Mouse (Mus musculus): ENCODE results near the gene Nr0b2. TPM values are rescaled to one million over a fixed set of nuclear protein-coding genes. Genes with fewer than 3 reads are reported as not detected.
A peak's percentile ranks its signal among the peaks of the same experiment; 100 is the strongest.

Nr0b2 gene
- polyA plus RNA-seq, 1 experiment from 2014 or later: not detected

- WGBS: 51% methylated on average over 10 of the region's 10 CpGs
- no peak overlapping the region for H3K9ac ChIP-seq (ENCODE audit: low read depth, low read length)
- DNase-seq (ENCODE audit: low spot score): no peak
- peaks cover 1% of the 10 kb centered on the region; the same call in 1 of the 2 replicates for H3K4me1 ChIP-seq (ENCODE audit: control insufficient read depth, insufficient read depth, low read length)
- ATAC-seq (ENCODE audit: low read depth): no peak
- H3K9me3 ChIP-seq (ENCODE audit: control insufficient read depth, low read length): no peaks in the 10 kb centered on the region
- H3K27me3 ChIP-seq (replicated peaks; ENCODE audit: control insufficient read depth, insufficient read depth, low read length): no peaks in the 10 kb centered on the region
- no peak overlapping the region for H3K27ac ChIP-seq (replicated peaks; ENCODE audit: low read depth, low read length)
- no peak overlapping the region for H3K4me2 ChIP-seq (ENCODE audit: low read depth, low read length)
- no peaks in the 10 kb centered on the region for H3K36me3 ChIP-seq (ENCODE audit: control insufficient read depth, insufficient read depth, low read length)
- no peak overlapping the region for H3K4me3 ChIP-seq (ENCODE audit: low read depth, low read length)
Observed at GRCm38 (mm10) chr4:133570066-133570466, 16.9 kb downstream of the Nr0b2 start.

- H3K36me3 ChIP-seq (ENCODE audit: control insufficient read depth, insufficient read depth, low read length): peaks cover 15% of the 10 kb centered on the region
- peak within 1 kb of the TSS; percentile 98 for H3K4me3 ChIP-seq (ENCODE audit: low read depth, low read length)
- H3K27me3 ChIP-seq (replicated peaks; ENCODE audit: control insufficient read depth, insufficient read depth, low read length): no peaks in the 10 kb centered on the region
- DNase-seq (ENCODE audit: low spot score): peak; percentile 97
- peak within 1 kb of the TSS; percentile 87 for H3K9ac ChIP-seq (ENCODE audit: low read depth, low read length)
- peak; percentile 92 for ATAC-seq (ENCODE audit: low read depth)
- peak within 1 kb of the TSS; percentile 95 for H3K4me2 ChIP-seq (ENCODE audit: low read depth, low read length)
- peaks cover 7% of the 10 kb centered on the region; the same call in 1 of the 2 replicates for H3K4me1 ChIP-seq (ENCODE audit: control insufficient read depth, insufficient read depth, low read length)
- WGBS: 6% methylated on average over 44 of the region's 44 CpGs
- no peaks in the 10 kb centered on the region for H3K9me3 ChIP-seq (ENCODE audit: control insufficient read depth, low read length)
- H3K27ac ChIP-seq (replicated peaks; ENCODE audit: low read depth, low read length): peak within 1 kb of the TSS; percentile 91
Observed at GRCm38 (mm10) chr4:133574070-133574842, 21.1 kb downstream of the Nr0b2 start, which contains the start of gene Gpatch3. Gpatch3 (plus strand) TSS chr4:133574745.

GRCm38 (mm10) chr4:133574843-133575202, 21.6 kb downstream of the Nr0b2 start:
- DNase-seq (ENCODE audit: low spot score) (no peak), ATAC-seq (ENCODE audit: low read depth) (peak; percentile 36; the same call in 1 of the 2 replicates)
- peak overlapping the region; percentile 98 for H3K4me3 ChIP-seq (ENCODE audit: low read depth, low read length)
- peak overlapping the region; percentile 95 for H3K4me2 ChIP-seq (ENCODE audit: low read depth, low read length)
- no peaks in the 10 kb centered on the region for H3K27me3 ChIP-seq (replicated peaks; ENCODE audit: control insufficient read depth, insufficient read depth, low read length)
- H3K27ac ChIP-seq (replicated peaks; ENCODE audit: low read depth, low read length): peak overlapping the region; percentile 91; the same call in 1 of the 2 replicates
- H3K9me3 ChIP-seq (ENCODE audit: control insufficient read depth, low read length): no peaks in the 10 kb centered on the region
- H3K36me3 ChIP-seq (ENCODE audit: control insufficient read depth, insufficient read depth, low read length): peaks cover 20% of the 10 kb centered on the region
- H3K9ac ChIP-seq (ENCODE audit: low read depth, low read length): peak overlapping the region; percentile 87
- WGBS: 0% methylated on average over 33 of the region's 41 CpGs
- peaks cover 7% of the 10 kb centered on the region; the same call in 1 of the 2 replicates for H3K4me1 ChIP-seq (ENCODE audit: control insufficient read depth, insufficient read depth, low read length)

- no peak overlapping the region for H3K4me3 ChIP-seq (ENCODE audit: low read depth, low read length)
- no peaks in the 10 kb centered on the region for H3K27me3 ChIP-seq (replicated peaks; ENCODE audit: control insufficient read depth, insufficient read depth, low read length)
- WGBS: 68% methylated on average over 12 of the region's 12 CpGs
- H3K27ac ChIP-seq (replicated peaks; ENCODE audit: low read depth, low read length): no peak overlapping the region
- no peaks in the 10 kb centered on the region for H3K9me3 ChIP-seq (ENCODE audit: control insufficient read depth, low read length)
- H3K4me2 ChIP-seq (ENCODE audit: low read depth, low read length): no peak overlapping the region
- ATAC-seq (ENCODE audit: low read depth): no peak
- DNase-seq (ENCODE audit: low spot score): no peak
- H3K9ac ChIP-seq (ENCODE audit: low read depth, low read length): no peak overlapping the region
- peaks cover 7% of the 10 kb centered on the region; the same call in 1 of the 2 replicates for H3K4me1 ChIP-seq (ENCODE audit: control insufficient read depth, insufficient read depth, low read length)
- H3K36me3 ChIP-seq (ENCODE audit: control insufficient read depth, insufficient read depth, low read length): peaks cover 32% of the 10 kb centered on the region
Observed at GRCm38 (mm10) chr4:133577983-133578382, 24.8 kb downstream of the Nr0b2 start.

- Histone ChIP-seq H3K36me3 (ENCODE audit: control insufficient read depth, insufficient read depth, low read length) (peaks cover 50% of the 10 kb centered on the region), H3K9ac (ENCODE audit: low read depth, low read length) (peak overlapping the region; percentile 84), H3K4me3 (ENCODE audit: low read depth, low read length) (peak overlapping the region; percentile 80), H3K4me1 (ENCODE audit: control insufficient read depth, insufficient read depth, low read length) (no peaks in the 10 kb centered on the region), H3K27ac (replicated peaks; ENCODE audit: low read depth, low read length) (peak overlapping the region; percentile 86), H3K9me3 (ENCODE audit: control insufficient read depth, low read length) (no peaks in the 10 kb centered on the region), H3K4me2 (ENCODE audit: low read depth, low read length) (peak overlapping the region; percentile 97), H3K27me3 (replicated peaks; ENCODE audit: control insufficient read depth, insufficient read depth, low read length) (no peaks in the 10 kb centered on the region)
- DNase-seq (ENCODE audit: low spot score): no peak
- ATAC-seq (ENCODE audit: low read depth): 0 out of 2 replicates have a peak, but pooled peaks have one; percentile 15
- 63% methylated on average over 6 of the region's 6 CpGs for WGBS
Observed at GRCm38 (mm10) chr4:133583690-133584058, 30.5 kb downstream of the Nr0b2 start.

- DNase-seq (ENCODE audit: low spot score): peak; percentile 95
- Histone ChIP-seq H3K27me3 (replicated peaks; ENCODE audit: control insufficient read depth, insufficient read depth, low read length) (no peaks in the 10 kb centered on the region), H3K27ac (replicated peaks; ENCODE audit: low read depth, low read length) (peak within 1 kb of the TSS; percentile 86), H3K36me3 (ENCODE audit: control insufficient read depth, insufficient read depth, low read length) (peaks cover 49% of the 10 kb centered on the region), H3K9me3 (ENCODE audit: control insufficient read depth, low read length) (no peaks in the 10 kb centered on the region), H3K9ac (ENCODE audit: low read depth, low read length) (peak within 1 kb of the TSS; percentile 84), H3K4me1 (ENCODE audit: control insufficient read depth, insufficient read depth, low read length) (no peaks in the 10 kb centered on the region), H3K4me2 (ENCODE audit: low read depth, low read length) (peak within 1 kb of the TSS; percentile 97), H3K4me3 (ENCODE audit: low read depth, low read length) (peak within 1 kb of the TSS; percentile 80)
- WGBS: 3% methylated on average over 42 of the region's 65 CpGs
- ATAC-seq (ENCODE audit: low read depth): peak; percentile 92
Observed at GRCm38 (mm10) chr4:133584059-133584951, 31.1 kb downstream of the Nr0b2 start, which contains the start of gene Gpn2. Gpn2 (plus strand) TSS chr4:133584362.

GRCm38 (mm10) chr4:133592570-133592969, 39.4 kb downstream of the Nr0b2 start:
- peak; percentile 65 for DNase-seq (ENCODE audit: low spot score)
- Histone ChIP-seq H3K4me2 (ENCODE audit: low read depth, low read length) (no peak overlapping the region), H3K9me3 (ENCODE audit: control insufficient read depth, low read length) (no peaks in the 10 kb centered on the region), H3K27me3 (replicated peaks; ENCODE audit: control insufficient read depth, insufficient read depth, low read length) (no peaks in the 10 kb centered on the region), H3K4me3 (ENCODE audit: low read depth, low read length) (no peak overlapping the region), H3K9ac (ENCODE audit: low read depth, low read length) (no peak overlapping the region), H3K36me3 (ENCODE audit: control insufficient read depth, insufficient read depth, low read length) (peaks cover 44% of the 10 kb centered on the region), H3K27ac (replicated peaks; ENCODE audit: low read depth, low read length) (no peak overlapping the region), H3K4me1 (ENCODE audit: control insufficient read depth, insufficient read depth, low read length) (no peaks in the 10 kb centered on the region)
- peak; percentile 26; the same call in 1 of the 2 replicates for ATAC-seq (ENCODE audit: low read depth)
- WGBS: 28% methylated on average over 7 of the region's 7 CpGs

GRCm38 (mm10) chr4:133595538-133595937, 42.4 kb downstream of the Nr0b2 start:
- DNase-seq (ENCODE audit: low spot score): peak; percentile 56
- H3K9ac ChIP-seq (ENCODE audit: low read depth, low read length): no peak overlapping the region

More at GRCm38 (mm10) chr4:133595538-133595937, 42.4 kb downstream of the Nr0b2 start:
- H3K4me2 ChIP-seq (ENCODE audit: low read depth, low read length): no peak overlapping the region
- H3K4me1 ChIP-seq (ENCODE audit: control insufficient read depth, insufficient read depth, low read length): peaks cover 7% of the 10 kb centered on the region; the same call in 1 of the 2 replicates
- no peak for ATAC-seq (ENCODE audit: low read depth)
- 61% methylated on average over 7 of the region's 7 CpGs for WGBS
- H3K27ac ChIP-seq (replicated peaks; ENCODE audit: low read depth, low read length): peak overlapping the region; percentile 44; the same call in 1 of the 2 replicates
- no peaks in the 10 kb centered on the region for H3K9me3 ChIP-seq (ENCODE audit: control insufficient read depth, low read length)
- H3K4me3 ChIP-seq (ENCODE audit: low read depth, low read length): no peak overlapping the region
- H3K27me3 ChIP-seq (replicated peaks; ENCODE audit: control insufficient read depth, insufficient read depth, low read length): peaks cover 23% of the 10 kb centered on the region
- H3K36me3 ChIP-seq (ENCODE audit: control insufficient read depth, insufficient read depth, low read length): peaks cover 16% of the 10 kb centered on the region

All from embryonic facial prominence, embryonic 14.5 days (tissue).